Mouse (Mus musculus): ENCODE measurements at regions not wholly inside any gene's neighbourhood (a gene's known extent, or its start where the extent isn't known, plus 50 kb on each side); places are given as distances from the start of the nearest gene placed in this dataset.

GRCm38 (mm10) chr11:17759224-17759623 is 194.5 kb downstream of the Etaa1 start:
- no peak for DNase-seq

- DNase-seq, result no peak
These were observed 190.3 kb downstream of the Etaa1 start for GRCm38 (mm10) chr11:17763411-17763810.

GRCm38 (mm10) chr11:17764146-17764545 is 189.5 kb downstream of the Etaa1 start:
- DNase-seq, result no peak

DNA sequence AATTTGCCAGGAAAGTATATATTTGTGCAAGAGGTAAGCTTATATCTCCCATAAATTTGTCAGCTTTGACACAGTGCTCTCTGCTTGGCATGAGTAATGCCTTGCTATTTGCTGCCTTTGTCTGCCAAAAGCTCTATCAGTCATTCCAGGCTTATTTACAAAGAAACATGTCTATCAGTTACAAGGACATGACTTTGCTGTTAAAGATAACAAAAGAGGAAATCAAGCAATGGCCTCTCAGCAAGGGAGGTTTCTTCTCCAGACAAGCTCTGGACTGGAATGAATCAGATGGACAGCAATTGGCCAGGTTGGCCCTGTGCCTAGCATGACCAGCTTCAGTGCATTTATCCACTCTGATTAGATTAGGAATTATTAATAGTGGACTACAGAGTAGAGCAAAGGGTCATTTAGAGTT is 185.3 kb downstream of the Etaa1 start:
- no peak for DNase-seq

DNA sequence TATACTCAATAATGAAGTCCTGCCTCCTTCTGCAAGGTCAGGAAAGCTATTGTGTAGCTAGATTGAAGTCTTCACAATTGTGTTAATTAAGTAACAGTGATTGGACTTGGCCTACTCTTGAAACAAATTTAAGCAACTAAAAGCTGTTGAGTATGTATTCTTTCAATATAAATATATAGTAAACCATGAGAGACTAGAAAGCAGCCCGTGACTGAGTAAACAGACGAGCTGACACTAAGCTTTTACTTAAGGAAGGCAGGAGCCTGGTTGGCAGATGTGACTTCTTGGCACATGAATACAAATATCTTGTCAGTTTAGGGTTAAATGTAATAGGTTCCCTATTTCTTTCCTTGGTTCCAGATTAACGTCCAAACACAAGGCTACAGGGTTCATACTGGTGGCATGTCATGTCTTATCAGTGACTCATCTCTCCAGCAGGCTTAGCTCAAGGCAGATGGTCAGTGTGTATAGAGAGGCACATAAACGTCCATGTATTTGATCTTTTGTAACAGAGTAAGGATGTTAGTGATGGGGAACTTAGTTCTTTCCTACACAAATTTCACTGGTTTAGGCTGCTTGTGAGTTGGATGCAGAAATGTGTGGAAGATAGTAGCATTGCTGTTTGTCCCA is 184.7 kb downstream of the Etaa1 start:
- no peak for DNase-seq

DNA sequence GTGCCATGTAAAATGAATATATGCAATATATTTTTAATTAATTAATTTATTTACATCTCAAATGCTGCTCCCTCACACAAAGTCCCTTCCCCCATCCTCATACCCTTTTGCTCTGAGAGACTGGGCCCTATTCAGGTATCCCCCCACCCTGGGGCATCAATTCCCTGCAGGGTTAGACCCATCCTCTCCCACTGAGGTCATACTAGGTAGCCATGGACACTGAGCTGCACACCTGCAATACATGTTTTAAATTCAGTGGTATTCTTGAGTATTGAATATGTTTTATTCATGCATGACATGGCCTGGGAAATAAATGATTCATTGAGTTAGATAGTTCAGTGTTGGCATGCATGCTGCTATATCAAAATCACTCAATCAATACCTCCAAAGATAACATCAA is 156.0 kb downstream of the Etaa1 start:
- no peak for DNase-seq

GRCm38 (mm10) chr11:17807851-17808250 is 145.8 kb downstream of the Etaa1 start:
- DNase-seq, result no peak

- DNase-seq, result no peak
These were observed 141.7 kb downstream of the Etaa1 start for GRCm38 (mm10) chr11:17811829-17812559.

DNA sequence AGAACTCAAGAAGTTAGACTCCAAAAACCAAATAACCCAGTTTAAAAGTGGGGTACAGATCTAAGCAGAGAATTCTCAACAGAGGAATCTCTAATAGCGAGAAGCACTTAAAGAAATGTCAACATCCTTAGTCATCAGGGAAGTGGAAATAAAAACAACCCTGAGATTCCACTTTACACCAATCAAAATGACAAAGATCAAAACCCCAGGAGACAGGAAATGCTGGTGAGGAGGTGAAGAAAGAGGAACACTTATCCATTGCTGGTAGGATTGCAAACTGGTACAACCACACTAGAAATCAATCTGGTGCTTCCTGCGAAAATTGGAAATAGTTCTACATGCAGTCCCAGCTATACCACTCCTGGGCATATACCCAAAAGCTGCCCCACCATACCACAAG is 111.0 kb downstream of the Etaa1 start:
- no peak for DNase-seq

GRCm38 (mm10) chr11:17852405-17852804 is 101.3 kb downstream of the Etaa1 start:
- peak; percentile 9 for DNase-seq

DNA sequence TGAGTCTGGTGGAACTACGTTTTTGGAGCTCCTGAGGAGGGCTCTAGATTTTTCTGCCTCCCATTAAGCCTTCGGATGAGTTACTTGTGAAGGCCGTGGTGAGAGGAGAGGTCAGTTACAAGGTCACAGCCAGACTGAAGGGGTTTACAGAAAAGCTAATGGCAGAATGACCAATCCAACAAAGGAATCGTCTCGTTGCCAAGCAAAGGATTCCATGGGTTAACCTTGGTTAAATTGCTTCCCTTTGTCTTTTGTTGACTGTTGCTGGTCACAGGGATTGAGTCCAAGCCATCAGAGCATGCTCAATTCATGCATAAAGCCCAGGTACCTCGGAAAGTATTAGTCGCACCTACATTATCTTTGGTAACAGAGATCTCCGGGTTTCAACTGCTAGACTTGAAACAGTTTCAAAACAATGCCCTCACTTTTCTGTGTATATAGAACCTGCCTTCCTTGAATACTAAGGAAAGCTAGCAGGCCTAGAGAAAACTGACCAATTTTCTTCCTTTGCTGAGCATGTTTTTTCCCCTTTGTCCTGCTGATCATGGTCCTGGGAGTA is 100.3 kb downstream of the Etaa1 start:
- no peak for DNase-seq

GRCm38 (mm10) chr11:17853832-17854231 is 99.8 kb downstream of the Etaa1 start:
- no peak for DNase-seq

DNA sequence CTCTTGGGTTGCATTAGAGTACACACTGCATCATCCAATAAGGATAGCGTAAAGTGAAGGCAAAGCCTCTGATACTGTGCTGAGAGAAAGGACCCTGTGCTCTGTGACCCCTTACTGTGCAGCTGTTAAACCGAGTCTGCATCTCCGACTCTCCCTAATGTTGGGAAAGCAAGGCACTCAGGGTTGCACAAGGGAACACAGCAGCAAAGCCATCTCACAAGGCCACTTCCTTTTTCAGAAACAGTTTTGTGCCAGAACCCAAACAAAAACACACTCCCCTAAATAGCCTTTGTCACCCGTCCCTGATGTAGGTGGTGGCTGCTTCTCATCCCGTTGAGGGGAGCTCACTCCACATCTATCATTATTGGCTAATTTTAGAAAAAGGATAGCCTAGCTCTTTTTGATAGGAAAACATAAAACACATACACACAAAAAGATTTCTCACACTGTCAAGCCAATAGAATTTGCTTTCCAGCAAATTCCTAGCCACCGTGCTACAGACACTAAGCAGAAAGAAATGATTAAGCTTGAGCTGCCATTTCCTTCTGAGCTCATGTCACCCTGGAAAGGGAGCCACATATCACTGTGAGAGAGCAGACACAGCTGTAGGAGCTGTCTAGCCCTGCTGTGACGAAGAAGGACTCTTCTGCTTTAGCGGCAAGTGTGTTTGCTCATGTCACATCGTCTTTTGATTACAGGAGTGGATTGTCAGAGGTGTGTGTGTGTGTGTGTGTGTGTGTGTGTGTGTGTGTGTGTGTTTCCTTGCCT is 94.1 kb downstream of the Etaa1 start:
- DNase-seq, result no peak

DNA sequence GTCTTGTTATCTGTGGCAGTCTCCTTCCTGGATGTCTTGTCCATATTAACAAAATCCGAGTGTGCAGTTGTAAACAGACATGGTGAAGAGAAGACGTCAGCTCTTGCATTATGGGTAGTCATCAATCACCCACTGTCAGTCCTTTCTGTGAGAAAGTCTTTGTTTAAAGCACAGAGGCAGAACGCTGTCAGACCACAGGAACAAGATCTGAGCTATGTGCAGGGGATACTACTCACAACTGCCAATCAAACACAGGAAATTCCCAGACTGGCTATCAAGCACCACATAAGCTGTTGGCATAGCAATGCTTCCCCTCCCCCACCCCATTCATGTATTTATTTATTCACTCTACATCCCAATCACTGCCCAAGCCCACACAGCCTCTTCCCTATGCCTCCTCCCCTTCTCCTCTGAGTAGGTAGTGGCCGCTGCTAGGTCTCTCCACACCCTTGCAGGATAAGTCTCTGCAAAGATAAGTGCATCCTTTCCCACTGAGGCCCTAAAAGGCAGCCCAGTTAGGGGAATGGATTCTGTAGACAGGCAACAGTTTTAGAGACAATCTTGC is 88.8 kb downstream of the Etaa1 start:
- no peak for DNase-seq

DNA sequence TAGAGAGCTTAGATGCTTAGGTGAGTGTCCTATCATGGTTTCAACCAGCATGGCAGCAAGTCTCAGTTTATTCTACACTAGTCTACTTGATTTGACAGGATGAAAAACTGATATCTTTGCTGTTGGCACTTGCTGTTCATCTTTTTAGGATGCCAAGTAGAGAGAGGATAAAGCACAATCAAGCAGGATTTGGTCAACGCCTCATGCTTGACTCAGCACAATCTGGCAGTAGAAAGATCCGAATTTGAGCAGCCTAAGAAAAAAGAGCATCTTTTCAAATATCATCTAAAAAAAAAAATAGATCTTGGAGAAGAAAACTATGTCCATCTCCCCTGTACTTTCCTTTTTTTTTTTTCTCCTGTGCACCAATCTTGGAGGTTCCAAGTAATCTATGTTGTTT is 83.0 kb downstream of the Etaa1 start:
- no peak for DNase-seq

- DNase-seq, result no peak
These were observed 81.8 kb downstream of the Etaa1 start for GRCm38 (mm10) chr11:17871920-17872319.

- DNase-seq, result no peak
These were observed 70.4 kb downstream of the Etaa1 start for GRCm38 (mm10) chr11:17883276-17883675.
